Comparison of ENCODE assay signal across 9 mouse cellular contexts in the genomic region with DNA sequence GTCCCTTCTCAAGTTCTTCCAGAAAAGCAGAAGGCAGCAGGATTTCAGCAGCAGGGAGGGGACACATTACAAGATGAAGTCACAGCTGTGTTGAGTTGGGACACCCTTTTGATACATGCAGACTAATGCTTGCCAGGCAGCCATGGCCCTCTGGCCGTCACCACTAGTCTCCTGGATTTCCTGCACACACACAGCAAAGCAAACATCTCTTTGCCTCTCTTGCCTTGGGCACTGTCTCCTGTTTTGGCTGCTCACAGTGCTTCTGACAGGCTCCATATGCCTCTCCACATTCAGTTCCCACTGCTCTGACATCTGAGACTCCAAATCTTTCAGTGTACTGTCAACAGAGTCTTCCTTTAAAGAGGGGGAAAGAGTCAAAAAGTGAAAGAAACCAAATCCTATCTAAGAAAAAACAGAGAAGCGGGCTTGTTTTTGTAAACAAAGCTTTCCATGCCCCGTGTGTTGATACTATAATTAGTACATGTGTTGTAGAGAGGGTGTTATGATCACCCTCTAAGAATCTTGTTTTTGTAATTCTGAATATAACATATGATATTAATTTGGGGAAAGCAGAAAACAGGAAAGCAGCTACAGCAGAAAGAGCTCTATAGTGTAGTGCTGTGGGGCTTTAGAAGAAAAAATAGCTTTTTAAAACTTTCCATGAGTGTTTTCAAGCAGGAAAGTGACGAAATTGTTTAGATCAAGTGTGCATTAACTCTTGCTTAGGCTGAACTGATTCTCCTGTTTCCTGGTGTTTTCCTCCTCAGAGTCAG.
DNase-seq lines count a peak whose midpoint lies in the region; ATAC-seq and TF ChIP-seq lines count a peak whose summit lies in the region.
"Had no signal": no experiment of that assay in that cellular context is flagged by ENCODE, and none has a peak within 500 bp of the region (broad histone marks: within the 10 kb centered on the region; RNA-seq: fewer than 3 reads in every experiment).

No protein-coding gene starts in this region.

- DNase-seq in midbrain, postnatal 0 days (ENCODE audit: low spot score) = peak; percentile 28
- peak; percentile 8 to 11 for DNase-seq in frontal cortex, postnatal 10 days (ENCODE audit: low spot score in 2 of 2)
- DNase-seq in cerebellum, postnatal 4 days (ENCODE audit: low spot score in 2 of 2) = no peak

- no peak overlapping the region for H3K4me2 ChIP-seq in midbrain, postnatal 0 days (ENCODE audit: low read depth, low read length, poor library complexity, severe bottlenecking)
- no peak overlapping the region for H3K4me2 ChIP-seq in midbrain, embryonic 16.5 days (ENCODE audit: low read length)
- 0 out of 2 replicates have a peak overlapping the region, but pooled peaks have one; percentile 9 for H3K4me2 ChIP-seq in intestine, embryonic 15.5 days (replicated peaks)
- no peak overlapping the region for H3K4me2 ChIP-seq in stomach, embryonic 14.5 days (replicated peaks; ENCODE audit: low read depth, low read length)
- H3K4me2 ChIP-seq: neural tube, embryonic 13.5 days had no signal

- no peaks in the 10 kb centered on the region for H3K27me3 ChIP-seq in midbrain, postnatal 0 days (ENCODE audit: insufficient read depth, low read length)
- no peaks in the 10 kb centered on the region for H3K27me3 ChIP-seq in midbrain, embryonic 16.5 days (ENCODE audit: control insufficient read depth, insufficient read depth, low read depth, low read length)
- H3K27me3 ChIP-seq in intestine, embryonic 15.5 days (replicated peaks) = no peaks in the 10 kb centered on the region
- no peaks in the 10 kb centered on the region for H3K27me3 ChIP-seq in stomach, embryonic 14.5 days (ENCODE audit: control insufficient read depth, insufficient read depth, low read length)
- H3K27me3 ChIP-seq: neural tube, embryonic 13.5 days had no signal

- H3K27ac ChIP-seq in midbrain, postnatal 0 days (ENCODE audit: low read depth, low read length) = no peak overlapping the region
- H3K27ac ChIP-seq in midbrain, embryonic 16.5 days (ENCODE audit: low read length) = no peak overlapping the region
- peak overlapping the region; percentile 63; the same call in 1 of the 2 replicates for H3K27ac ChIP-seq in intestine, embryonic 15.5 days
- H3K27ac ChIP-seq in stomach, embryonic 14.5 days (ENCODE audit: low read length) = peak overlapping the region; percentile 23; the same call in 1 of the 2 replicates
- H3K27ac ChIP-seq: layer of hippocampus, adult 2 months; neural tube, embryonic 13.5 days had no signal

- H3K36me3 ChIP-seq in midbrain, postnatal 0 days (ENCODE audit: insufficient read depth, low read length) = no peaks in the 10 kb centered on the region
- no peaks in the 10 kb centered on the region for H3K36me3 ChIP-seq in midbrain, embryonic 16.5 days (ENCODE audit: control insufficient read depth, insufficient read depth, low read length)
- no peaks in the 10 kb centered on the region for H3K36me3 ChIP-seq in intestine, embryonic 15.5 days
- no peaks in the 10 kb centered on the region for H3K36me3 ChIP-seq in stomach, embryonic 14.5 days (ENCODE audit: control insufficient read depth, insufficient read depth, low read length)
- H3K36me3 ChIP-seq: neural tube, embryonic 13.5 days had no signal

- WGBS in midbrain, postnatal 0 days = 63% methylated on average over 4 of the region's 4 CpGs
- whole genome bisulfite sequencing in midbrain, embryonic 16.5 days = 76% methylated on average over 4 of the region's 4 CpGs
- 28% methylated on average over 4 of the region's 4 CpGs for WGBS in intestine, embryonic 15.5 days
- WGBS in stomach, embryonic 14.5 days = 24% methylated on average over 4 of the region's 4 CpGs

- H3K4me1 ChIP-seq in midbrain, postnatal 0 days (ENCODE audit: insufficient read depth, low read length) = no peaks in the 10 kb centered on the region
- H3K4me1 ChIP-seq in midbrain, embryonic 16.5 days (ENCODE audit: control insufficient read depth, insufficient read depth, low read length) = no peaks in the 10 kb centered on the region
- no peaks in the 10 kb centered on the region for H3K4me1 ChIP-seq in intestine, embryonic 15.5 days (replicated peaks)
- no peaks in the 10 kb centered on the region for H3K4me1 ChIP-seq in stomach, embryonic 14.5 days (ENCODE audit: control insufficient read depth, insufficient read depth, low read length)
- H3K4me1 ChIP-seq: neural tube, embryonic 13.5 days had no signal

- TF ChIP-seq CTCF in midbrain, postnatal 0 days (IDR thresholded peaks at IDR 0.05) = no peak

- H3K4me3 ChIP-seq in midbrain, postnatal 0 days (ENCODE audit: low read depth, low read length) = no peak overlapping the region
- H3K4me3 ChIP-seq in midbrain, embryonic 16.5 days (ENCODE audit: low read depth, low read length) = no peak overlapping the region
- no peak overlapping the region for H3K4me3 ChIP-seq in intestine, embryonic 15.5 days (replicated peaks)
- H3K4me3 ChIP-seq in stomach, embryonic 14.5 days (ENCODE audit: low read depth, low read length) = no peak overlapping the region
- H3K4me3 ChIP-seq: layer of hippocampus, adult 2 months; neural tube, embryonic 13.5 days had no signal

- no peaks in the 10 kb centered on the region for H3K9me3 ChIP-seq in midbrain, postnatal 0 days (ENCODE audit: low read length)
- no peaks in the 10 kb centered on the region for H3K9me3 ChIP-seq in midbrain, embryonic 16.5 days (replicated peaks; ENCODE audit: control insufficient read depth, low read length, poor library complexity, severe bottlenecking)
- H3K9me3 ChIP-seq in intestine, embryonic 15.5 days = no peaks in the 10 kb centered on the region
- H3K9me3 ChIP-seq in stomach, embryonic 14.5 days (ENCODE audit: control insufficient read depth, low read depth, low read length) = no peaks in the 10 kb centered on the region
- H3K9me3 ChIP-seq: neural tube, embryonic 13.5 days had no signal

- no peak for ATAC-seq in midbrain, postnatal 0 days (ENCODE audit: low FRiP score)
- no peak for ATAC-seq in midbrain, embryonic 16.5 days
- ATAC-seq in intestine, embryonic 15.5 days = no peak; the same call in 1 of the 2 replicates
- ATAC-seq in stomach, embryonic 14.5 days (ENCODE audit: insufficient number of reproducible peaks, insufficient read depth, low FRiP score, low read depth) = peak; percentile 51; the same call in 1 of the 2 replicates
- ATAC-seq in megakaryocyte, adult 5-6 weeks (ENCODE audit: poor library complexity, severe bottlenecking) = no peak

- H3K9ac ChIP-seq in midbrain, postnatal 0 days (replicated peaks; ENCODE audit: low read length, poor library complexity, severe bottlenecking) = no peak overlapping the region
- no peak overlapping the region for H3K9ac ChIP-seq in midbrain, embryonic 16.5 days (ENCODE audit: low read depth, low read length)
- no peak overlapping the region for H3K9ac ChIP-seq in intestine, embryonic 15.5 days
- no peak overlapping the region for H3K9ac ChIP-seq in stomach, embryonic 14.5 days (replicated peaks; ENCODE audit: low read depth, low read length)
- H3K9ac ChIP-seq: neural tube, embryonic 13.5 days had no signal

Comparison
In these comparisons a context has a peak if more than half of its experiments do, and no peak if none do; other contexts are left out.
1. DNase-seq: peak in midbrain, postnatal 0 days (single experiment) and frontal cortex, postnatal 10 days (2 of 2); none in cerebellum, postnatal 4 days (0 of 2).
2. H3K27ac ChIP-seq: peak in intestine, embryonic 15.5 days (single experiment) and stomach, embryonic 14.5 days (single experiment); none in midbrain, postnatal 0 days (single experiment) and midbrain, embryonic 16.5 days (single experiment).